Mouse (Mus musculus) hindbrain, embryonic 10.5 days (tissue): Measurements from ENCODE around the gene Lrch1. TPM values are rescaled to one million over a fixed set of nuclear protein-coding genes. Genes with fewer than 3 reads are reported as not detected.

ENCODE experiments used
- DNase-seq: peaks from one replicate; pipeline ENCODE4 v3.0.0-alpha.2; 2017; ENCODE audit warnings: low spot score
- H3K27ac ChIP-seq: fragments of 300-500 bp; sonication (generic); 2 replicates; pipeline ENCODE4 v1.5.1; 2016; ENCODE audit warnings: mild to moderate bottlenecking, moderate library complexity
- H3K27me3 ChIP-seq: fragments of 300-500 bp; sonication (generic); 2 replicates; pipeline ENCODE4 v1.6.1; 2016; ENCODE audit warnings: mild to moderate bottlenecking; ENCODE audit not compliant: poor library complexity, insufficient read depth, severe bottlenecking
- H3K36me3 ChIP-seq: fragments of 300-500 bp; sonication (generic); 2 replicates; pipeline ENCODE4 v1.6.1; 2016; ENCODE audit warnings: mild to moderate bottlenecking, moderate library complexity
- H3K4me1 ChIP-seq: fragments of 300-500 bp; sonication (generic); replicated peaks from 2 replicates; pipeline ENCODE4 v1.6.1; 2016; ENCODE audit warnings: mild to moderate bottlenecking
- H3K4me3 ChIP-seq: fragments of 300-500 bp; sonication (generic); 2 replicates; pipeline ENCODE4 v1.5.1; 2016; ENCODE audit warnings: mild to moderate bottlenecking, moderate library complexity
- H3K9me3 ChIP-seq: fragments of 300-500 bp; sonication (generic); 2 replicates; pipeline ENCODE4 v1.6.1; 2016; ENCODE audit warnings: mild to moderate bottlenecking, moderate library complexity
- WGBS: fragments of 180-500 bp; shearing (Covaris S2); methylation state at CpG from one replicate; pipeline ENCODE4 v1.1.7; 2016; 5-methylcytosine and 5-hydroxymethylcytosine counted together
- polyA plus RNA-seq: library from polyadenylated mRNA; unstranded; fragments of >200 nt; fragmentation: Nextera tagmentation; extraction: Ambion mirVana; gene quantifications from 2 replicates; pipeline ENCODE4 v1.2.1, GENCODE M21; 2016

The Lrch1 gene
- polyA plus RNA-seq, 1 experiment from 2014 or later = 8.2 TPM

DNA sequence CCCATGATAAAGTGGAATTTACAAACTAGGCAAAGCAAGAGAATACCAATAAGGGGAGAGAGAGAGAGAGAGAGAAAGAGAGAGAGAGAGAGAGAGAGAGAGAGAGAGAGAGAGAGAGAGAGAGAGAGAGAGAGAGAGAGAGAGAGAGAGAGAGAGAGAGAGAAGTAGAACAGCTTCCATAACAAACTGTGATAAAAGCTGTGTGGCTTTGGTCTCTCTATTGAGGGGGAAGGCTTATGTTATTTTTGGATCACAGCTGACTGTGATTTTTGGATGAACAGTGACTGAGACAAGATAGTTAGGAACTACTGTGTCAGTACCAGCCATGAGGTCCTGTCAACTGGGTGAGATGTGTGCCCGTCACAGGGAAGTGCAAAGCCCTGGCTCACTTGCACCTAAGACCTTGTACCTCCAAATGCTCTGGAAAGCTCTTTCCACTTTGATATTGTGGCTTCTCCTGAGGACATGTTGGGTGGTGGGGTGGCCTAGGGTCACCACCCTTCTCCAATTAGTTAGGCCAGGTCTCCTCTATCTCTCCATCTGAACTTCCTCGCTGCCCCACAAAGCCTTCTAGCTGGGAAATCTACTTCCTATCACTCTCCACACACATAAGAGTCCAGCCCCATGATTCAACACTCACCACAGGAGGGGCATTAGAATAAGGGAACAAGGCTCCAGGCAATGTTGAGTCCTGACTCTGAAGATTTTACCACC lies 79.3 kb downstream of the Lrch1 start:
- no peak overlapping the region for H3K4me3 ChIP-seq
- no peaks in the 10 kb centered on the region for H3K27me3 ChIP-seq
- peaks cover 43% of the 10 kb centered on the region for H3K4me1 ChIP-seq
- H3K36me3 ChIP-seq = no peaks in the 10 kb centered on the region
- no peaks in the 10 kb centered on the region for H3K9me3 ChIP-seq
- WGBS = 83% methylated on average over 2 of the region's 2 CpGs
- H3K27ac ChIP-seq = 0 out of 2 replicates have a peak overlapping the region, but pooled peaks have one; percentile 79
- DNase-seq = no peak

DNA sequence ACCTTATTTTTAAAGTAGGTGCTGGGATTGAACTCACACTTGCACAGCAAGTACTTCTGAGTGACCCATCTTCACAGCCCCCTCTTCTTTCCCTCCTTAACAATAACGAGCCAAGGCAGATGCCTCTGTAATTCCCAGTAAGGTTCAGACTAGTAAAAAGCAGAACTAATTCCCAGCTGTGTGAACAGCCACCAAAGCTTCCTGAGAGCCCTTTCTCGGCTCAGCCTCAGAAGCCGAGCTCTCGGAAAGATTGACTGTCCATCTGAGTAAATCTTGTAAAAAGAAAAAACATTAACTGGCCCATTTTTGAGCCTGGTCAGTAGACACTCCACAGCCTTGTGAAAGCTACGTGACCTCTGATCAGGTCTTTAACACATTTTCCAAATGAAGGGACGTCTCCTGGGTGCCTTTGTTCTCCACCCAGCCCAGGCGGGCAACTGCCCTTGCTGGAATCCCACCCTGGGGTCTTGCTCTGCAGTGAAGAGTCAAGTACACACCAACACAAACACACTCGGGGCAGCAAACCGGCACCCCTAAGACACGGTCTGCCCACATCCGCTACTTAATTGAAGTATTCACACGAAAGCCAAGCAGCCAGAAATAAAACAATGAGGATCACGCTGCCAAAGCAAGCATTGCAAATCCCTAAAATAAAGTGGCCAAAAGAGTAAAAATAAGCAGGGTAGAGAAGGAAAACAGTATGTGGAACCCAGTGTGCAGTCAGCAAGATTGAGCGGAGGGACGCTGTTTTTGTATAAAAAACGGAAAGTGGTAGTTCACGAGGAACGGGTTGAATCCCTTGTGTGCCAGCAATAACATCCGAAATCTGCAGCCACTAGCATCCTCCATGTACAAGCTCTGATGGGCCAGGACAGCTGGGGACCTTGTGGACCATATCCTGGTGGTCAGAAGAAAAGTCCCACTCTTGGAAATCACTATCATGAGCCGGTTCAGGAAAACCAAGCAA lies 80.3 kb downstream of the Lrch1 start:
- Histone ChIP-seq H3K4me1 (peaks cover 43% of the 10 kb centered on the region), H3K27ac (peak overlapping the region; percentile 79), H3K4me3 (no peak overlapping the region), H3K36me3 (no peaks in the 10 kb centered on the region), H3K9me3 (no peaks in the 10 kb centered on the region), H3K27me3 (no peaks in the 10 kb centered on the region)
- peak; percentile 34 for DNase-seq
- 38% methylated on average over 20 of the region's 20 CpGs for WGBS

- H3K36me3 ChIP-seq = no peaks in the 10 kb centered on the region
- 80% methylated on average over 3 of the region's 3 CpGs for WGBS
- H3K9me3 ChIP-seq = no peaks in the 10 kb centered on the region
- no peak for DNase-seq
- peaks cover 37% of the 10 kb centered on the region for H3K4me1 ChIP-seq
- H3K27ac ChIP-seq = peak overlapping the region; percentile 40; the same call in 1 of the 2 replicates
- no peak overlapping the region for H3K4me3 ChIP-seq
- no peaks in the 10 kb centered on the region for H3K27me3 ChIP-seq
These were observed 81.9 kb downstream of the Lrch1 start for GRCm38 (mm10) chr14:74865738-74866137.

- Histone ChIP-seq H3K9me3 (no peaks in the 10 kb centered on the region), H3K4me1 (peaks cover 35% of the 10 kb centered on the region), H3K27ac (peak overlapping the region; percentile 40; the same call in 1 of the 2 replicates), H3K4me3 (no peak overlapping the region), H3K36me3 (no peaks in the 10 kb centered on the region), H3K27me3 (no peaks in the 10 kb centered on the region)
- 84% methylated on average over 5 of the region's 5 CpGs for WGBS
- no peak for DNase-seq
These were observed 82.7 kb downstream of the Lrch1 start for GRCm38 (mm10) chr14:74864805-74865483.

DNA sequence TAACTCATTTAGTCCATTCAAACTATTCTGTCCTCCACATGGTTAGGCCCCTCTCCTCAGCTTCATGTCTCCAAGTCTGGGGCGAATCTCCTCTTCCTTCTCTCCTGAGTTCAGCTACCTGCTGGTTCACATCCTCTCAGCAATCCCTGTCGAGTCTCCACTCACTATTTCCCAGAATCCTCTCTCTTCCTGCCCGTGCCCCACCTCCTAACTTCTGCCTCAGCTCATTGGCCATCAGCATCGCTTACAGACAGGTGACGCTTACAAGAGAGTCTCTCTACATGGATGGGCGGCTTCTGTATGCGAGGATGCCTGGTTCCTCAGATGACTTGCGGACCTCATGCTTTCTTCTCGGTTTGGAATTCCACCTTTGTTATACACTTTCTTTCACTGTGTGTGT lies 86.2 kb downstream of the Lrch1 start:
- Histone ChIP-seq H3K36me3 (0 out of 2 replicates have a peak, but pooled peaks cover 3% of the 10 kb centered on the region), H3K9me3 (no peaks in the 10 kb centered on the region), H3K27me3 (no peaks in the 10 kb centered on the region), H3K27ac (no peak overlapping the region), H3K4me1 (peaks cover 17% of the 10 kb centered on the region), H3K4me3 (no peak overlapping the region)
- 92% methylated on average over 9 of the region's 9 CpGs for WGBS
- no peak for DNase-seq

- H3K27ac ChIP-seq = no peak overlapping the region
- H3K4me1 ChIP-seq = peaks cover 9% of the 10 kb centered on the region
- WGBS = 91% methylated on average over 1 of the region's 1 CpGs
- DNase-seq = no peak
- no peaks in the 10 kb centered on the region for H3K9me3 ChIP-seq
- 0 out of 2 replicates have a peak, but pooled peaks cover 6% of the 10 kb centered on the region for H3K36me3 ChIP-seq
- no peak overlapping the region for H3K4me3 ChIP-seq
- no peaks in the 10 kb centered on the region for H3K27me3 ChIP-seq
These were observed 88.5 kb downstream of the Lrch1 start for GRCm38 (mm10) chr14:74859154-74859553.

- no peaks in the 10 kb centered on the region for H3K27me3 ChIP-seq
- peaks cover 31% of the 10 kb centered on the region for H3K4me1 ChIP-seq
- DNase-seq = no peak
- H3K27ac ChIP-seq = no peak overlapping the region
- no peaks in the 10 kb centered on the region for H3K9me3 ChIP-seq
- H3K4me3 ChIP-seq = no peak overlapping the region
- WGBS = 91% methylated on average over 8 of the region's 8 CpGs
- H3K36me3 ChIP-seq = 0 out of 2 replicates have a peak, but pooled peaks cover 6% of the 10 kb centered on the region
These were observed 92.2 kb downstream of the Lrch1 start for GRCm38 (mm10) chr14:74855429-74855828.

GRCm38 (mm10) chr14:74853759-74854100 lies 93.9 kb downstream of the Lrch1 start:
- Histone ChIP-seq H3K27me3 (no peaks in the 10 kb centered on the region), H3K9me3 (no peaks in the 10 kb centered on the region), H3K27ac (peak overlapping the region; percentile 77), H3K36me3 (0 out of 2 replicates have a peak, but pooled peaks cover 6% of the 10 kb centered on the region), H3K4me3 (no peak overlapping the region), H3K4me1 (peaks cover 31% of the 10 kb centered on the region)
- 78% methylated on average over 4 of the region's 4 CpGs for WGBS
- DNase-seq = no peak

DNA sequence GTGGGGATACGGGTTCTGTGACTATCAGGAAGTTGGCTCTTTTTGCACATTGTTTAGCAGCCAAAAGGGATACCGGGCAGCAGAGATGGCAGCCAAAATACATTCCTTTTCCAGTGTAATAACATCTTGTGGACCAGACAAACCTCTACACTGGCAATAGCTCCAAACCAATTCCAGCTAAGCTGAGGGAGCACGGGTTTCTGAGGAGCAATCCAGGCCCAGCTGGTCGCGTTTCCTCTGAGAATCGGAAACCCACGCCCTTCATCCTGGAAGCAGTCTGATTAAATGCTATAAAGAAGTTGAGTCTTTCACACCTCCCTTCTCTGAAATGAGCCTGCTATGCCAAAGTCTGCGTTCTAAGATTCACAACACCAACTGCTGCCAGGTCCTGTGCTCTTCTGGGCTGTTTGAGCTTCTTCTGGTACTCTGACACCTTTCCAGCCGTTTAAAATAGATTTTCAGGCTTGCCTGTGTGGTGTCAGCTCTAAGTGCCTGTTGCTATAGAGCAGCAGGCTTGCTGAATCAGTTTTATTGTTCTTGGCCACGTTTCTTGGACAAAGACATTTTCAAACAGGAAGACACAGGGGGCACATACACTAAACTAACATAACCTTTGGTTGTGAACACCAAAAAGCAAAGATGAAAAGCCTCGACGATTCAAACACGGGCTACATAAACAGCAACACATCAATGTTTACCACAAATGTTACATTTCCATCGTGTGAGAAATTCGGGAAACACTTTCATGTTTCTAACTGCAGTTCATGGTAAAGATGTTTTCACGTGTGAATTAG lies 94.5 kb downstream of the Lrch1 start:
- 51% methylated on average over 16 of the region's 16 CpGs for WGBS
- H3K4me3 ChIP-seq = no peak overlapping the region
- no peak for DNase-seq
- H3K4me1 ChIP-seq = peaks cover 31% of the 10 kb centered on the region
- 0 out of 2 replicates have a peak, but pooled peaks cover 6% of the 10 kb centered on the region for H3K36me3 ChIP-seq
- no peaks in the 10 kb centered on the region for H3K9me3 ChIP-seq
- H3K27me3 ChIP-seq = no peaks in the 10 kb centered on the region
- H3K27ac ChIP-seq = peak overlapping the region; percentile 77

GRCm38 (mm10) chr14:74851866-74852265 lies 95.8 kb downstream of the Lrch1 start:
- DNase-seq = no peak
- WGBS = 58% methylated on average over 9 of the region's 9 CpGs
- no peak overlapping the region for H3K27ac ChIP-seq
- H3K9me3 ChIP-seq = no peaks in the 10 kb centered on the region
- peaks cover 31% of the 10 kb centered on the region for H3K4me1 ChIP-seq
- 0 out of 2 replicates have a peak, but pooled peaks cover 3% of the 10 kb centered on the region for H3K36me3 ChIP-seq
- H3K4me3 ChIP-seq = no peak overlapping the region
- no peaks in the 10 kb centered on the region for H3K27me3 ChIP-seq

GRCm38 (mm10) chr14:74849020-74849419 lies 98.7 kb downstream of the Lrch1 start:
- no peak overlapping the region for H3K4me3 ChIP-seq
- H3K27ac ChIP-seq = no peak overlapping the region
- no peaks in the 10 kb centered on the region for H3K36me3 ChIP-seq
- no peaks in the 10 kb centered on the region for H3K9me3 ChIP-seq
- no peak for DNase-seq
- H3K4me1 ChIP-seq = peaks cover 25% of the 10 kb centered on the region
- H3K27me3 ChIP-seq = no peaks in the 10 kb centered on the region
- WGBS = 91% methylated on average over 6 of the region's 6 CpGs

GRCm38 (mm10) chr14:74848224-74848623 lies 99.5 kb downstream of the Lrch1 start:
- no peak for DNase-seq
- 96% methylated on average over 5 of the region's 5 CpGs for WGBS

More at GRCm38 (mm10) chr14:74848224-74848623, 99.5 kb downstream of the Lrch1 start:
- Histone ChIP-seq H3K4me1 (peaks cover 19% of the 10 kb centered on the region), H3K27me3 (no peaks in the 10 kb centered on the region), H3K36me3 (no peaks in the 10 kb centered on the region), H3K27ac (no peak overlapping the region), H3K4me3 (no peak overlapping the region), H3K9me3 (no peaks in the 10 kb centered on the region)
